Mouse (Mus musculus) erythroblast, adult 5-6 weeks (primary cell): ENCODE measurements around the gene Flvcr1. TPM values are rescaled to one million over a fixed set of nuclear protein-coding genes. Genes with fewer than 3 reads are reported as not detected.

Source experiments
- total RNA-seq, 2 experiments: library from RNA; stranded (forward) in 1 of 2; stranded (reverse) in 1 of 2; fragments of 150-400 nt in 1 of 2; fragments of 200-764, 138-1000 nt in 1 of 2; gene quantifications; 2 replicates each; pipeline versions ENCODE4 v1.2.3 to v1.2.4; 2015 to 2017; ENCODE audit warnings: low replicate concordance in 2 of 2

The Flvcr1 gene
- total RNA-seq, 2 experiments from 2014 or later: 7.8 to 13.6 TPM

Other genes with a start within 250 kb of the Flvcr1 start
- 0.19 and 4.0 TPM in 2 replicates for gene Rps6kc1, start 114.4 kb downstream of the Flvcr1 start, total RNA-seq (2015; ENCODE audit: low replicate concordance)
- gene Rps6kc1, start 114.4 kb downstream of the Flvcr1 start, total RNA-seq (2017; ENCODE audit: low replicate concordance): 4.2 and 4.6 TPM in 2 replicates
- gene Angel2, start 101.0 kb downstream of the Flvcr1 start, total RNA-seq (2015; ENCODE audit: low replicate concordance): 4.2 and 12.1 TPM in 2 replicates
- 8.9 and 12.6 TPM in 2 replicates for gene Angel2, start 101.0 kb downstream of the Flvcr1 start, total RNA-seq (2017; ENCODE audit: low replicate concordance)
- gene Vash2, start 46.9 kb downstream of the Flvcr1 start, total RNA-seq (2015; ENCODE audit: low replicate concordance): not detected in 2 replicates
- 0.42 TPM in 1 of 2 replicates, not detected in the other for gene Vash2, start 46.9 kb downstream of the Flvcr1 start, total RNA-seq (2017; ENCODE audit: low replicate concordance)
- gene Spata45, start 10.5 kb upstream of the Flvcr1 start, total RNA-seq (2015; ENCODE audit: low replicate concordance): not detected in 2 replicates
- gene Spata45, start 10.5 kb upstream of the Flvcr1 start, total RNA-seq (2017; ENCODE audit: low replicate concordance): not detected in 2 replicates
- 5.6 and 8.5 TPM in 2 replicates for gene Tatdn3, start 36.8 kb upstream of the Flvcr1 start, total RNA-seq (2015; ENCODE audit: low replicate concordance)
- gene Tatdn3, start 36.8 kb upstream of the Flvcr1 start, total RNA-seq (2017; ENCODE audit: low replicate concordance): 1.3 TPM in 1 of 2 replicates, not detected in the other
- gene Nsl1, start 36.9 kb upstream of the Flvcr1 start, total RNA-seq (2015; ENCODE audit: low replicate concordance): 2.1 and 6.7 TPM in 2 replicates
- 3.8 and 7.5 TPM in 2 replicates for gene Nsl1, start 36.9 kb upstream of the Flvcr1 start, total RNA-seq (2017; ENCODE audit: low replicate concordance)
- 2.1 TPM in 1 of 2 replicates, not detected in the other for gene Batf3, start 71.7 kb upstream of the Flvcr1 start, total RNA-seq (2015; ENCODE audit: low replicate concordance)
- gene Batf3, start 71.7 kb upstream of the Flvcr1 start, total RNA-seq (2017; ENCODE audit: low replicate concordance): 0.70 TPM in 1 of 2 replicates, not detected in the other
- gene Fam71a, start 138.7 kb upstream of the Flvcr1 start, total RNA-seq (2015; ENCODE audit: low replicate concordance): not detected in 2 replicates
- not detected in 2 replicates for gene Fam71a, start 138.7 kb upstream of the Flvcr1 start, total RNA-seq (2017; ENCODE audit: low replicate concordance)
- 0.42 and 6.0 TPM in 2 replicates for gene Atf3, start 191.9 kb upstream of the Flvcr1 start, total RNA-seq (2015; ENCODE audit: low replicate concordance)
- gene Atf3, start 191.9 kb upstream of the Flvcr1 start, total RNA-seq (2017; ENCODE audit: low replicate concordance): 3.2 and 13.4 TPM in 2 replicates